Mouse (Mus musculus) right cerebral cortex, postnatal 4 days (tissue): ENCODE results near the gene Cebpb.

Experiments used
- DNase-seq: peaks from one replicate; pipeline ENCODE4 v3.0.0-alpha.2; 2022

Cebpb gene

DNA sequence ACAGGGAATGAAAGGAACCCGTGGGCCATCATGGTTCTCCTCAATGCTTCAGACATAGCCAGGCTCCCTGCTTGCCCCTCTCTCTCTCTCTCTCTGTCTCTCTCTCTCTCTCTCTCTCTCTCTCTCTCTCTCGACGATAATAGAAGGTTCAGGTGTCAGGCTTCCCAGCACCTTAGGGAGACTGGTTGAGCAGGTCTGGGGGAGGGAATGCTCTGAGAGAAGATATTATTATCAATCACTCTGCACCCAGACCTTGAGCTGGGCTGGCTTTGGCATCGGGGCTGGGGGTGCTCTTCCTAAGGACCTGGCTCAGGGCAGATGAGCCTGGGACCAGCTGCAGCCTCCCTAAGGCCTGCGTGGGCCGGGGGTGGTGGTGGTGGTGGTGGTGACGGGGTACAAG, 41.3 kb downstream of the Cebpb start:
- no peak for DNase-seq

DNA sequence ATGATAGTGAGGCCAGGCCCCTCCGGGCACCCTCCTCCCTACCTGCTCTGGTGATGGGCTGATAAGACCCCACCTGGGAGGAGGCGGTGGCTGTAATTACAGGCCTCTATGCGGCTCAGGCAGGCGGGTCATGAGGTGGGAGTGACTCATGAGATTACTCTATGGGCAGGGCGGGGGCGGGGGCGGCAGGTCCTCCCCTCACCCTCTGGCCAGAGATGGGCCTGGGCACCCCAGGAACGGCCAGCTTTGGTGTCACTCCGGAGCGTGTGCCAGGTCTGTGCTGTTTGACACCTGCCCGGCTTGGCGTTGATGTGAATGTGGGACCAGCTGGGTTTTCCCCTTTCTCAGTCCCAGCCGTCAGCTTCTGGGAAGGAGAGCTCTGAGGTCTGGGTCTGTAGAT, 42.4 kb downstream of the Cebpb start:
- DNase-seq, result no peak

DNA sequence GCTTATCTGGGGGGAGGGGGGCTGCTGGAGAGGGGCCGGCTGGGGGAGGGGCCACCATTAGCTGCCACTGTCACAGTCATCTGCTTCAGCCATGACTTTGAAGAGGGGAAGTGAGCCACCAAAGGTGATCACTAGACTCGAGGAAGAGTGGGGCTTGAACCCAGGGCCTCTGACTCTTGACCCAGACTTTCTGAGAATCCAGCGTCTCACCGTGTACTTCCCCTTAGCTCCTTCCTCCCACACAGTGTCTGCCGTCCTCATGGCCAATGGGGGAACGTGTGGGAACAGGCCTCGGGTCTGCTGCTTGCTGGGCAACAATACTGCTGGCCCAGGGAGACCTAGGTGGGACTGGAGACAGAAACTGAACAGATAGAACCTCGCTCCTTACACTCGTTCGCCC, 46.1 kb downstream of the Cebpb start:
- no peak for DNase-seq

DNA sequence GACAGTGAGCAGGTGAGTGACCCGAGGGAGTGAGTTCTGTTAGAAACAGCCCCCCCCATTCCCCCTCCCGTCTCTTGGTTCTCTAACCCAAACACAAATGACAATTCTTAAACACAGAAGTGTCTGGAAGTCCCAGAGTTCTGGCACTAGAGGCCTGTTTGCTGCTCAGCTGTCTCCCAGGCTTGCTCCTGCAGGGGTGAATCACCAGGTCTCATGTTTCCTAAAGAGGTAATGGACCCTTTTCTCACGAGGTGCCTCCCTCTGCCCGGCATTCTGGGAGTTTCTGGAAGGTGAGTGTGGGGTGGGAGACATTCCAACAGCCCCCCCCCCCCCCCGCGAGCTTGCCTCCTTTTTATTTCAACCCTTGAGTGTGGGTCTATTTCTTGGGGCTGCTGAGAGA, 50.3 kb downstream of the Cebpb start:
- no peak for DNase-seq
